Mouse (Mus musculus): Measurements from ENCODE around the gene Slc4a3. TPM values are rescaled to one million over a fixed set of nuclear protein-coding genes. Genes with fewer than 3 reads are reported as not detected.

Gene Slc4a3
- total RNA-seq, 2 experiments from 2014 or later = 0.04 to 0.05 TPM

DNA sequence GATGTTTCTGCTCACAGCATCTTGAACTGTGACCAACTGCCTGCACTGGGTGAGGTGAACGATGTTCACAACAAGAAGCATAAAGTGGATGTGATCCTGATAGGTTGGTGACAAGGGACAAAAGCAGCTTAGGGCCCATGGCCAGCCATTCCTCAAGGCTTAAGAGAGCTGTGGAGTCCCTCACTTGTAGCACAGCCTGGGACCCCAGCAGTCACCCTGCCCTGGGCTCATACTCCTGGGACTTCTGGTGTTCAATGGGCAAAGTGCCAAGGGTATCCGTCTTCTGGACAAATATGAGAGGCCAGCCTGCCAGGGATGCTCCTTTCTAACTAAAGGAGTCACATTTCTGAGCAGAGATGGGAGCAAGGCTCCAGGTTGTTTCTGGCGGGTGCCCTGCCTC lies 49.9 kb downstream of the Slc4a3 start:
- ATAC-seq (replicated peaks; ENCODE audit: poor library complexity) = no peak

DNA sequence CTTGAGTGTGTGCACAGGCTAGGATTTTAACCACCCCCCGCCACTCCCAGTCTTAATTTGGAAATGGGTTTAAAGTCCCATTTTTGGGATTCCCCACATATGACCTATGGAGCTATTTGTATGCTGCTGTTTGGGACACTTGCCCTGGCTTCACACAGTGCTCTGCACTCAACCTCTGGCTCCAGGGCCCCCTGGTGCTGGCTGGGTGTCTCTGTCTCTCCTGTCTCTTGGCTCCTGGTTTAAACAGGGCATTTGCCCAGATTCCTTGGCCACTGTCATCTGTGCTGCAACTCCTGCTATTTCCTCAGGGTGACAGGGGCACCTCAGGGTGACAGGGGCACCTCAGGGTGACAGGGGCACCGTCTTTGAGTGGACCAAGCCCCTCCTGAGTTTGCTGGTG lies 50.8 kb downstream of the Slc4a3 start:
- ATAC-seq (replicated peaks; ENCODE audit: poor library complexity) = no peak

DNA sequence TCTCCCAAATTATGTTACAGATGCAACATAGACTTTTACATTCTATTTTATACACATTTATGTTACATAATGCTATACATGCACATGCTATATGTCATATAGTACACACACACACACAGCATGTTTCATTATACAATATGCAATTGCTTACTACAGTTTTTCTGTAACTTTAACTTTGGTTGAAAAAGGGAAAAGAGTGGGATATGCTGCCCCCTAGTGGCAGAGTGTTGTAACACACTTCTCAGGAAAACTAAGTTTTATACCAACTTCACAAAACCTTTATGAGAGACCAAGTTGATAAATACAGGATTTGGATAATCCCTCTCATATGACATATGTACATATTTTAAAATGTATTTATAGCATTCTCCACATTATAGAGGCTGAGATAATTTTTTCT lies 51.6 kb downstream of the Slc4a3 start:
- no peak for ATAC-seq (replicated peaks; ENCODE audit: poor library complexity)

DNA sequence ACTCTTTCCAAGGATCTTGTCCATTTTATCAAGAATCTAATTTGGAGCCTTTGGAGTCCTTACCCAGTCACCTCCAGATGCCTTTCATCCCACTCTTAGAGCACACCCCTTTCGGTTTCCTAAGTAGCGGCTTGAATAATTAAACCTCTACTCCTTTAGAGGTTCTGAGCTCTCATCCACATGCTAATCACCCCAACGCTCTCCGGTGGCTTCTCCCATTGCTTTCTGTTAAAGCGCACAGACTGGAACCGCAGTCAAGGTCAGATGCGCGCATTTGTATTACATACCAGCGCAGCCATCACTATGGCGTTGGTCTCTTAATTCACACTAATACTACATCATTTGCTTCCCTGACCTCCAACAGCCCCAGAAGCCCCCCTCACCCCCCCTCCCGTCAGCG lies 55.7 kb downstream of the Slc4a3 start:
- no peak for ATAC-seq (replicated peaks; ENCODE audit: poor library complexity)

DNA sequence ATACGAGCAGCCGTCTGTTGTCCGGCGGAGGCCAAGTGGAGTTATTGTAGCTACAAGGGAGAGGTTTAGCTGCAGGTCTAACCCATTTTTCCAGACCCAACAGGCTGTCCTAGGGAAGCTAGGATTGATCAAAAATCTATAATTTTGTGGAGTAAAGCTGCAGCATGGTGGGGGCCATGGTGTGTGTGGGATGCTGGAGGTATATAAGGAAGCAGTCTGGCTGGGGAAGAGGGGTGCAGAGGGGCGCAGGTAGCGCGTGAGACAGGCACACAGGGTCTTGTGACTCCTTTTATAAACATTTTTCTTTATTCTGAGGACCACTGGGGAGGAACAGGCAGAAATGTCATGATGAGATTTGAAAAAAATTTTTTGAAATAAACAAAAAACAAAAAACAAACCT lies 57.5 kb downstream of the Slc4a3 start:
- ATAC-seq (replicated peaks; ENCODE audit: poor library complexity) = no peak

DNA sequence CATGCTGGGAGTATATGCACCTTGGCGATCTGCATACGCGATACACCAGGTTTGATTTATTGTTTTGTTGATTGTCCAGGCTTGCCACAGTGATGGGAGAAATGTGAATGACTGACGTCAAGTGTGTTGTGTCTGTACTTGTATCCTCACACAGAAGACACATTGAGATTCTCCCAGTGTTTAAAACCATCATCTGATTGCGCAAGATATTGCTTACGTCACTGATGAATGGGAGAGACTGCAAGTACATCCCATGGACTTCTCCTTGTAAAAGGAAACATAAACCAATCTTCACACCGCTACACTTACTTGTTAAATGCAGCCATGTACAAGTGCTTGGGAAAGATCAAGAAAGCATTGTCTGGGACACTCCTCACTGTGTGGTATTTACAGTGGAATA lies 62.2 kb downstream of the Slc4a3 start:
- ATAC-seq (replicated peaks; ENCODE audit: poor library complexity) = no peak

DNA sequence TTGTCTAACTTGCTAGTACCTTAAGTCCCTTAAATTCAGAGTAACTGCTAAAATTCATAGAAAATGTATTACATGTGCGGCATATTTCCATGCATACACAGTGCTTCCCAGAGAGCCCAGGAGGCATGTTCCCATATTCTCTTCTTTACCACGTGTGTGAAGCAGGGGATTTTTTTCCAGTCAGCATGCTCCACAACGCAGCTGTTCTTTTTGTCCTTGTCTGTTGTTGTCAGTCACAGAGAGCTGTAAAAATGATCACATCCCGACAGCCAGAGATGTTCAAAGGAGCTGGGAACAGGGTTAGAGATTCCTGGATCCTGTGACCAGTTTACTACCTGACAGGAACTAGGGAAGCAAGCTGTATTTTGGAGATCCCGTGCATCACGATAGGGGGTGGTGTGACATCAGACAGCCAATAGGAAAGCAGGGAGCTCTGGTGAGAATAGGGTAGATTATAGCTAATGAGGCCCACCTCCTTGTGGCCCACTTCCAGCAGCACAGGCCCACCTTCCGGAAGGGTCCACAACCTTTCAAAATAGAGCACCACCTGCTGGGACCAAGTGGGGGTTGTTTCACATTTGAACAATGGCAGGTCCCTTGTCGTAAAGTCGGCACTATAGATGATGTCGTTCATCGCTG lies 62.7 kb downstream of the Slc4a3 start:
- no peak for ATAC-seq (replicated peaks; ENCODE audit: poor library complexity)

DNA sequence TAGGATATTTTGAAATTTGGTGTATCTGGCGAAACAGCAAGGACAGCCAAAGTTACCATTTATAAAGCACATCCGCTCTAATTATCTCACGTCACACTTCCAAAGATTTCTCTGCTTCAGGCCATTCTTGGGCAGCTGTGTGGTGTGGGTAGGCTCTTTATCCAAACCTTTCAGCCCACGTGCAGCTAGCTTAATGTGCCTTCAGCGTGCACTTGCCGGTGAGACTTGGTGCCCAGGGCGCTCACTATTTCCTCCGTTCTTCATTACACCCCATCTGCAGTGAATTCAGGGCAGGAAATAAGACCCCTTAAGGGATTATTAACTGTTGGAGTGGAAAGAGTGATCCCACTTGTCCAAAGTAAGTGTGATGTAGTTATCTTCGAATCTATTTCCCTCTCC lies 63.2 kb downstream of the Slc4a3 start:
- ATAC-seq (replicated peaks; ENCODE audit: poor library complexity) = no peak

DNA sequence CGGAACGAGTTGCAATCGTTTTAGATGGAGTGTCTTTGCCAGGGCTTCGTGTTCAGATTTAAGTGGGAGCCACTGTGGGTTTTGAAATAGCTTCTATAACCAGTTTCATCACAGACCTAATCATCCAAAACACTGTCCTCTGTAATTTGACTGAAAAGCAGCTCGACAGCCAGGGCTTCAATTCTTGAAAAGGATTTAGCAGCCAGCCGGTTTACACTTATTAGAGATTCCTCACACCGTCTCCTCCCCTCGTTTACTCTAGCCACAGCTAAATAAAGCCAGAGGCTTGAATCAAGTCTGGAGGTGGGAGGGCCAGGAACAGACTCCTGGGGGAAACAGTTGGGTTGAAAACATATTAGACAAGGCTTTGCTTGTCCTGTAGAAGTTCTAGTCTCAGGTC lies 64.5 kb downstream of the Slc4a3 start:
- no peak for ATAC-seq (replicated peaks; ENCODE audit: poor library complexity)

Other genes starting within 250 kb of the Slc4a3 start
- gene Dnpep, start 228.3 kb upstream of the Slc4a3 start, total RNA-seq (2015) = 31.3 and 39.7 TPM in 2 replicates
- gene Dnpep, start 228.3 kb upstream of the Slc4a3 start, total RNA-seq (2017) = 36.4 and 41.7 TPM in 2 replicates
- gene Des, start 185.9 kb upstream of the Slc4a3 start, total RNA-seq (2015) = not detected in 2 replicates
- gene Des, start 185.9 kb upstream of the Slc4a3 start, total RNA-seq (2017) = not detected in 2 replicates
- not detected in 2 replicates for gene Speg, start 171.0 kb upstream of the Slc4a3 start, total RNA-seq (2015)
- not detected in 2 replicates for gene Speg, start 171.0 kb upstream of the Slc4a3 start, total RNA-seq (2017)
- gene Gmppa, start 110.3 kb upstream of the Slc4a3 start, total RNA-seq (2015) = 65.8 and 74.1 TPM in 2 replicates
- gene Gmppa, start 110.3 kb upstream of the Slc4a3 start, total RNA-seq (2017) = 87.0 and 98.6 TPM in 2 replicates
- not detected in 2 replicates for gene Asic4, start 95.8 kb upstream of the Slc4a3 start, total RNA-seq (2015)
- gene Asic4, start 95.8 kb upstream of the Slc4a3 start, total RNA-seq (2017) = not detected in 2 replicates
- gene Chpf, start 67.0 kb upstream of the Slc4a3 start, total RNA-seq (2015) = 0.27 and 0.83 TPM in 2 replicates
- 0.57 and 2.0 TPM in 2 replicates for gene Chpf, start 67.0 kb upstream of the Slc4a3 start, total RNA-seq (2017)
- gene Tmem198, start 66.7 kb upstream of the Slc4a3 start, total RNA-seq (2015) = not detected in 2 replicates
- gene Tmem198, start 66.7 kb upstream of the Slc4a3 start, total RNA-seq (2017) = 2.9 TPM in 1 of 2 replicates, not detected in the other
- 1.0 TPM in 1 of 2 replicates, not detected in the other for gene Obsl1, start 39.8 kb upstream of the Slc4a3 start, total RNA-seq (2015)
- gene Obsl1, start 39.8 kb upstream of the Slc4a3 start, total RNA-seq (2017) = 0.30 TPM in 1 of 2 replicates, not detected in the other
- gene Inha, start 39.2 kb upstream of the Slc4a3 start, total RNA-seq (2015) = not detected in 2 replicates
- not detected in 2 replicates for gene Inha, start 39.2 kb upstream of the Slc4a3 start, total RNA-seq (2017)
- gene Stk11ip, start 24.7 kb upstream of the Slc4a3 start, total RNA-seq (2015) = 7.9 and 9.6 TPM in 2 replicates
- 11.3 and 24.0 TPM in 2 replicates for gene Stk11ip, start 24.7 kb upstream of the Slc4a3 start, total RNA-seq (2017)

All from megakaryocyte progenitor cell, adult 5-6 weeks (primary cell).